Mouse (Mus musculus) lung, postnatal 10 days (tissue): ENCODE results near the gene Slc25a12.
A peak's percentile ranks its signal among the peaks of the same experiment; 100 is the strongest.
"Not testable (repeated sequence)": the region's sequence is repeated elsewhere in the genome, so short reads cannot be mapped to it uniquely, and the experiment has no call there.

Source experiments
- DNase-seq: peaks from one replicate; pipeline ENCODE4 v3.0.0; 2021

Slc25a12 gene

GRCm38 (mm10) chr2:71367125-71367880, at the start of gene Slc25a12:
Slc25a12 (minus strand) TSS chr2:71367749.
- DNase-seq: peak; percentile 84

GRCm38 (mm10) chr2:71405613-71406012, 38.1 kb upstream of the Slc25a12 start:
- no peak for DNase-seq

- DNase-seq: no peak
Observed at GRCm38 (mm10) chr2:71389864-71390263, 22.3 kb upstream of the Slc25a12 start.

- peak; percentile 98 for DNase-seq
Observed at GRCm38 (mm10) chr2:71388951-71389763, 21.6 kb upstream of the Slc25a12 start, which contains the start of gene Hat1. Hat1 (plus strand) TSS chr2:71388958.

- DNase-seq: no peak
Observed at GRCm38 (mm10) chr2:71387766-71388165, 20.2 kb upstream of the Slc25a12 start.

- DNase-seq: no peak
Observed at GRCm38 (mm10) chr2:71383890-71384289, 16.3 kb upstream of the Slc25a12 start.

- DNase-seq: no peak
Observed at GRCm38 (mm10) chr2:71381962-71382361, 14.4 kb upstream of the Slc25a12 start.

- no peak for DNase-seq
Observed at GRCm38 (mm10) chr2:71377426-71377825, 9.9 kb upstream of the Slc25a12 start.

GRCm38 (mm10) chr2:71376433-71376906, 8.9 kb upstream of the Slc25a12 start:
- DNase-seq: peak; percentile 4

GRCm38 (mm10) chr2:71374275-71375155, 7.0 kb upstream of the Slc25a12 start:
- DNase-seq: no peak

GRCm38 (mm10) chr2:71372261-71372660, 4.7 kb upstream of the Slc25a12 start:
- DNase-seq: not testable (repeated sequence)

GRCm38 (mm10) chr2:71371790-71372189, 4.2 kb upstream of the Slc25a12 start:
- DNase-seq: no peak

- DNase-seq: no peak
Observed at GRCm38 (mm10) chr2:71368086-71368485, 537 bp upstream of the Slc25a12 start.

GRCm38 (mm10) chr2:71366618-71367124, 878 bp downstream of the Slc25a12 start:
- DNase-seq: no peak

- DNase-seq: no peak
Observed at GRCm38 (mm10) chr2:71360192-71360591, 7.4 kb downstream of the Slc25a12 start.

- no peak for DNase-seq
Observed at GRCm38 (mm10) chr2:71358347-71358746, 9.2 kb downstream of the Slc25a12 start.

GRCm38 (mm10) chr2:71354055-71354425, 13.5 kb downstream of the Slc25a12 start:
- peak; percentile 2 for DNase-seq

- peak; percentile 4 for DNase-seq
Observed at GRCm38 (mm10) chr2:71353306-71354054, 14.1 kb downstream of the Slc25a12 start.

GRCm38 (mm10) chr2:71351727-71351987, 15.9 kb downstream of the Slc25a12 start:
- no peak for DNase-seq

- DNase-seq: no peak
Observed at GRCm38 (mm10) chr2:71350904-71351726, 16.4 kb downstream of the Slc25a12 start.

- no peak for DNase-seq
Observed at GRCm38 (mm10) chr2:71350181-71350580, 17.4 kb downstream of the Slc25a12 start.
